Mouse (Mus musculus) left cerebral cortex, adult 11 months (tissue): ENCODE measurements around the gene Iglon5.

Source experiments
- DNase-seq: peaks from one replicate; pipeline ENCODE4 v3.0.0; 2022; ENCODE audit warnings: low spot score

Gene Iglon5

GRCm38 (mm10) chr7:43427406-43427805 lies 62.5 kb downstream of the Iglon5 start, which contains the start of gene Lim2:
TSS of gene Lim2 (plus strand) at chr7:43427670.
- no peak for DNase-seq

- DNase-seq: no peak
Measured at GRCm38 (mm10) chr7:43423991-43424625, 65.8 kb downstream of the Iglon5 start.

- DNase-seq: peak; percentile 48
Measured at GRCm38 (mm10) chr7:43422995-43423617, 66.8 kb downstream of the Iglon5 start.
